Mouse (Mus musculus): ENCODE measurements around the gene Tube1.

DNA sequence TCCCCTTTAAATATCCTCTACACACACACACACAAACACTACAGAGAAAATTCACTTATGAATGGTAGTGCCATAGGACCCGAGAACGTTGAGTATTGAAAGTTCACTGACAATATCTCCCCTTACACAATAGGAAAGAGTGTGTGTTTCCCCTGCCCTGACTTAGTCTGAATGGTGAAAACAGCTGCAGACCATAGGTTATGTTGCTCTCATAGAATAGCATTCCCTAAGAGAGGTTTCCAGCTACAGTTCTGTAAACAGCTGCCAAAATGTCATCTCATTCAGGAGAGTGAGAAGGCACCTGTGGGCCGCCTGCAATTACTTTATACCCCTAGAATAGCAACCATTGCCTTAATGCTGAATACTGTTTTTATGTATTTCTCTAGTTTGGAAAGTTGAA lies 27.4 kb upstream of the Tube1 start:
- TF ChIP-seq CTCF (IDR thresholded peaks at IDR 0.05; ENCODE audit: low read depth, low read length) (no peak), TAL1 (conservative IDR thresholded peaks at IDR 0.05; ENCODE audit: low read depth, low read length) (no peak), GATA2 (IDR thresholded peaks at IDR 0.05; ENCODE audit: borderline replicate concordance, low read depth, low read length) (no peak), POLR2AphosphoS5 (IDR thresholded peaks at IDR 0.05; ENCODE audit: insufficient replicate concordance, low read depth, low read length) (no peak)

Data from G1E (cell line).